Mouse (Mus musculus) fat pad, adult 2 months (tissue): ENCODE measurements around the gene Lpar5.

Experiments
- DNase-seq: peaks from one replicate; pipeline ENCODE4 v3.0.0-alpha.2; 2011; ENCODE audit warnings: low read depth, low spot score; ENCODE audit errors: extremely low read depth

Gene Lpar5

DNA sequence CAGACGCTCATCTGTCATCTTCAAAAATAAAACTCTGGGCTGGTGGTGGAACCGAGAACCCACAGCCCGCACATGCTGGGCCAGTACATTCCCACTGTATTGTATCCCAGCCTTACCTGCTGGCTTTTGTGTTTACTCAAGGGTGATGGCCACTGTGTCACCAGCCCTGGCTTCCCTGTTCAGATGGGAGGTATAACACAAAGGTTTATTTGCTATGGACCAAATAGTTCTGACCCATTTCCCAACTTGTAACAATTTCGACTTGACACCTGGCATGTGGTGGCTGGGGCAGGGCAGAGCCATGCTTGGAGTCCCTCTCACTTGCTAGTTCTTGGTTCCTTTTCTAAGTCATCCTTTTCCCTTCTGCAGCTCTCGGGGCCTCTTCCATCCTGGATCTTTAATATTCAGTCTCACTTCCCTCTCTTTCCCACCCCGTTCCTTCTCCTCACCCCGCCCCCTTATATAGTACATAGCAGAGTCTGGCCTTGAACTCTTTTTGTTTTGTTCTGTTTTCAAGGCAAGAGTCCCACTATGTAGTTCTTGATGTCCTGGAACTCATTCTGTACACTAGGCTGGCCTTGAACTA, 15.2 kb downstream of the Lpar5 start:
- no peak for DNase-seq

DNA sequence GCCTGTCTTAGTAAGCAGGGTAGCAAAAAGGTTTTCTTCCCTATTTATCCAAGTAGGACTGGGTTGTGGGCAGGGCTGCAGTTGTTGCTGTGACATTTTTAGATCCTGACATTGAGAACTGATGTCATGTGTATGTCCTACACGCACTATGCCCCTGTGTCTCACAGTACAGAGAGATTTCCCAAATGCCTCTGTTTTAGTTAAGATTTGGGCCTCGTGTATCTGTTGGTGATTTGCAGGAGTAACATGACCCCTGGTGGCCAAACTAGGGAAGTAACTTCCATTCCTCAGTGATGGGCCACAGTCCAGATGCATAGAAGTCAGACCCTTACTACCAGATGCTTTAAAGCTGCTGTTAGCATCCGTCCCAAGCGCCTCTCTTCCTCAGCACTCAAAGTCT, 16.7 kb downstream of the Lpar5 start:
- DNase-seq = no peak

DNA sequence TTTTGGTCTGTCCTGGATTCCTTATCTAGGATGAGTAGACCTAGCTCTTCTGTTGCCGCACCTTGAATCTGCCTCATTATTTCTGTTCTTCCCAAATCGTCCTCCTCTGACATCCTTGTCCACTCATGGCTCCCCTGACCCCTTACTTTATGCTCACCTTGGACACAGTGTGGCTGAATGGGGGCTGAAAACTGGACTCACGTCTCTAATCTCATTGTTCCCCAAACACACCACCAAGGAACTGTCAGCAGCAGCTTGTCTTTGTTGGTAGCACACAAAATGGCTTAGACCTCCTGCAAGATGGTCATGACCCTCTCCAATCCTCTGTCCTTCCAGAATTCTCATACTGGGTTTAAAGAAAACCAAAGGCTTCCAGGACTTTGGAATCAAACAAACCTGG, 20.2 kb downstream of the Lpar5 start:
- DNase-seq = no peak

DNA sequence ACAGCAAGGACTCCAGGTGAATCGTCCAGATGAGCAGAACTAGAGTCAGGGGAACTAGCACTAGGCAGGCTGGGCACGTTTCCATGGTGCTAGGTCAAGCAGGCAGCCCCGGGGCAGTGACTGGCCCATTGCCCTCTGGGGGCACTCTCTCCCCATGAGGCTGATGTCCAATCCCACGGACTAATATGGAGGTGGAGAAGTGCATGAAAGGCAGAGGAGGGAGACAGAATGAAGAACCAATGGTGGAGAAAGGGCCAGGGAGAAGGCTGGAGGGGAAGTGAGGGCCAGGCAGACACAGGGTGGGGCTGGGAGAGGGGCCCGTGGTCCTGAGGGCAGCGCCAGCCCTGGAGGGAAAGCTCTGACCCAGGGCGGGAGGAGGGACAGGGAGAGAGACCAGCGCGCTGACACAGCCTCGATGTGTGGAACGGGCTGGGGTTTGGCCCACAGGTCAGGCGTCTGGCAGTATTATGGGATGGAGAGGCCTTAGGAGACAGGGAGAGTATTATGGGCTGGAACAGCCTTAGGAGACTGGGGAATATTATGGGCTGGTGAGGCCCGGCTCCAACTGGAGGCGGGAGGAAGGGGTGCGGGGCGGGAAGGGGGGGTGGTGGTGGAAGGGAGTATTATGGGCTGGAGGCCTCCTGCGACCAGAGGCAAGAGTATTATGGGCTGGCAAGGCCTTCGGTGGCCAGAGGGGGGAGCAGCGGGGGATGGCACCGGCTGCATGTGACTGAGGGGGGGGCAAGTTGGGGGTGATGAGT, 21.0 kb downstream of the Lpar5 start:
- no peak for DNase-seq

DNA sequence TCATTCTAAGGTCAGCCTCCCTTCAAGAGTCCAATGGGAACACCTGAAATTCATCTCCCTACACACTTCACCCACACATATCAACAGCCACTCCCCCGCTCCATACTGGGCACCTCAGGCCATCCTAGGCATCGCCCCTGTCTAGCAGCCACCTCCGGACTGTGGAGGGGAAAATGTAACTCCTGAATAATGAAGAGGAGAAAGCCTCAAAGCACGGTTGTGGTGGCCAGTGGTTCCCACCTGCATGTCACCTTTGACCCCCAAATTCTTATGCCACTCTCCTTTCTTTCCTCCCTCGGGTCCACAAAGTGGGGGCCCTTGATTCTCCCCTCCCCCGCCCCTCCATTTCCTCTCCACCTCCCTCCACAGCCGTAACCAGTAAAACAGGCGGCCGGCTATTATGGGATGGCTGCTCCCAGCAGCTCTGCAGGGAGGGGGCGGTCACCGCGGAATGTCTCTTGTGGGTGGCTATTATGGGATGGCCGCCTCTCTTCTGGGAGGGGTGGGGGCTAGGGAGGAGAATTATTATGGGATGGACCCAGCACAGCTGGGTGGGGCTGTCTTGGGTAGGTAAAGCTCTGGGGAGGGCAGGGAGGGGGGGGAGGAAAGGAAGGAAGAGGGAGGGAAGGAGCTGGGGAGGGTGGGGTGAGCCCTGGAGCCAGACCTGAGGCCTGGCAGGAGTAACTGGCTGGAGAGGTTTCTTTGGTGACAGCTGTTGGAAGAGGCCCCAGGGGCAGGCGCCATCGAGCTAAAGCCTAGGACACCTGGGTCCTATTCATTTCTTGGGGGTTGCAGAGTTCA, 22.0 kb downstream of the Lpar5 start:
- no peak for DNase-seq

DNA sequence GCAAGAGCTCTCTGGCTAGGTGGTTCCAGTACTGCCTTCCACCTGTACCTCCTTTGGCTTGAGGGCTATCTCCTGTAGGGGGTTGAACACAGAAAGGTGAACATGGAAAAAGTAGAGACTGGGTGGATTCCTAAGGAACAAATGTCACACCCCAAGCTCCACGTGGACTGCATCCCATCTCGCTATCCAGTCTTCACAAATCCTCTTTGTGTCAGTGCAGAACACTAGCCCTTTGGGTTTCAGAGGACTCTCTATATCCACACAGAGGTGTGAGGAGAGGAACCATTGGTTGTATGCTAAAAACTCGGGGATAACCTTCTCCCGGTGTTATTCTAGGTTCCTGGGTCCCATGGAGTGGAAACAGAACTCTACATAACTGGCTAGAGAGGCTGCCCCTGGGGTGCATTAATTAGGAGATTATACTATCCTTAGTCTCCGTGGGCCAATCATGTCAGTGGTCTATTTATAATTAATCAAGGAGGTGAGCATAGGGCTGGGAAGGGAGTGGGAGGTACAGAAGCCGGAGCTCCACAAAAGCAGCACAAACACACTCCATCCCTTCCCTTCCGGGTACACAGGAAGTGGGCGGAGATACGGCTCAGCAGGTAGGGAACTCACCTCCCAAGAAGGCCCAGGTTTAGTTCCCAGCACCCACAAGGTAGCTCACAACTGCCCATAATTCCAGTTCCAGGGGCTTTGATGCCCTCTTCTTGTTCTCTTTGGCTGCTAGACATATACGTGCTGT, 22.8 kb downstream of the Lpar5 start:
- DNase-seq = no peak

DNA sequence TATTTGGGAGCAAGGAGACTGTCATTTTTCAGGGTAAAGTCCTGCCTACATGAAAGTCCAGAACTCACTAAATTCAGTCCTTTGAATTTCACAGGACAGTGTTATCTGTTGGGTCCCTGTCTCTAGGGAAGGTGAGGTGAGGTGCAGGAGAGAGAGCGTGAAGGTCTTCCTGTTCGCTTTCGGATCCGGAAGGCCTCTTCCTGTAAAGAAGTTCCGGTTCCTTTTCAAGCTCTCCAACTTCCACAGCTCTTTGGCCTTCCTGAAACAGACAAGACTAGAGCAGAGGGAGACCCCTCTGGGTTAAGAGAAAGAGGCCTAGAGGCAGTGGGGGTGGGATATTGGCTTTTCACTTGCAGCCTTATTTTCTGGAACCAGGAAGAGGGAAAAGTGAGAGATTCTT, 24.7 kb downstream of the Lpar5 start:
- no peak for DNase-seq

DNA sequence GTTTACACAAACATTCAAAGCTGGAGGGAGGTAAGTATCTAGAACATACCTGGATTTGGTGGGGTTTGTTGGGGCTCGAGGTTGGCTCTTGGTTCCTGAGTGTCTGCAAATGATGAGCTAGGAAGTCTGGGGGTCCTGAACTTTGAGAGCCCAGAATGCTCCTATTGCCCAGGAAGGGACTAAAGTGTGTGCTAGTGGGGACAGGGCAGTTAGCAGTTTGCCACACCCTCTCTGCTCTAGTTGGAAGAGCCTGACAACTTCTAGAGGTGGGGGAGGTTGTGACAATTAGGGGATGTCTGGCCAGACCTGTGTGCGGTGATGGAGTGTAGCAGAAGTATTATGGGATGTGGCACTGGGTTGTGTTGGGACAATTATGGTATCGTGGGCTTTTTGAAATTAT, 27.1 kb downstream of the Lpar5 start:
- no peak for DNase-seq

DNA sequence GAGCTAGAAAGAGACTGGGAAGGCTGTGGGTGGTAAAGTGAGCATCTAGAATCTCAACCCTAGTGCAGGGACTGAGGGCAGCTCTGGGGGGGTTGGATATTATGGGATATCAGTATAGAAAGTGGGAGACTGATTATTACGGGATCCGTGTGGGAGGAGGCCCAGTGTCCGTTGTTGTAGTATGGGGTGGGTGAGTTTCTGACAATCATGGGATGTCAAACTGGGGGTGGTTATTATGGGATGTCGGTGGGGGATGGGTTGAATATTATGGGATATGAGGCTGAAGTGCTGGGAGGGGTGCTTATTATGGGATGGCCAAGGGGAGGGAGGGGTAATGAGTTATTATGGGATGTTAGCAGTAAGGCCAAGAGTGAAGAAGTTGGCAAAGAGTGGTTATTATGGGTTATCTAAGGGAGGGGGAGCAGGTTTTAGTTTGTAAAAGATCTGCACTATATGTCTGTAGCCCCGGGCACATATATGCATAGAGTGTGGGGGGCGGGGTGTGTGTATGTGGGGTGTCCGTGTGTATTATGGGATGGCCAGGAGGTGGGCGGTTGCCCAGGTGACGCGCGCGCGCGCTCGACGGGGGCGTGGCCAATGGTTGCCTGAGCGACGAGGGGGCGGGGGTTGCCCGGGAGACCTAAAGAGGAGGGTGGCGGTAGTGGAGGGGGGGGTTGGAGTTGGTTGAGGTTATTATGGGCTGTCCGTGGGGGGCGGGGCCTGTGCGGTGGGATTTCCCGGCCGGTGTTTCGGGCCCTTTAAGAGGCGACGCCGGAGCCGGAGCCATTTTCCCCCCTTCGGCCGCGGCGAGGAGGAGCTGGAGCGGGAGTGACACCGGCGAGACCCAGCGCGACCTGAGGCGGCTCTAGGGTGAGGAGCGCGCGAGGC, 27.9 kb downstream of the Lpar5 start, which contains the start of gene Chd4:
Gene Chd4 (plus strand): TSS at position 591 of the 888 bp plus-strand sequence.
- DNase-seq = no peak

DNA sequence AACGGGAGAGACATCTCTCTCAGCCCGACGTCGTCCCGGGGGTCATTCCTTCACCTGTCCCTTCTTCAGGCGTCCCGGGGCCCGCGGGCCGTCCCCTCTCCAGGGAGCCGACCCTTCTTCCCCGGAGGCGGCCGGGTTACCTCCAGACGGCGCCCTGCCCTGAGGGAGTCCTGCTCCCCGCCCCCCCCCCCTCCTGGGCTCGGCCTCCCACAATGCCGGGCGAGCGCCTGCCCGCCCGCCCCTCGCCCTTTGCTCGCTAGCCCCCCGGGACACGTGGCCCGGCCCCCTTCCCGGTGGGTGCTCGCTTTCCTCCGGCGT, 28.5 kb downstream of the Lpar5 start:
- no peak for DNase-seq

DNA sequence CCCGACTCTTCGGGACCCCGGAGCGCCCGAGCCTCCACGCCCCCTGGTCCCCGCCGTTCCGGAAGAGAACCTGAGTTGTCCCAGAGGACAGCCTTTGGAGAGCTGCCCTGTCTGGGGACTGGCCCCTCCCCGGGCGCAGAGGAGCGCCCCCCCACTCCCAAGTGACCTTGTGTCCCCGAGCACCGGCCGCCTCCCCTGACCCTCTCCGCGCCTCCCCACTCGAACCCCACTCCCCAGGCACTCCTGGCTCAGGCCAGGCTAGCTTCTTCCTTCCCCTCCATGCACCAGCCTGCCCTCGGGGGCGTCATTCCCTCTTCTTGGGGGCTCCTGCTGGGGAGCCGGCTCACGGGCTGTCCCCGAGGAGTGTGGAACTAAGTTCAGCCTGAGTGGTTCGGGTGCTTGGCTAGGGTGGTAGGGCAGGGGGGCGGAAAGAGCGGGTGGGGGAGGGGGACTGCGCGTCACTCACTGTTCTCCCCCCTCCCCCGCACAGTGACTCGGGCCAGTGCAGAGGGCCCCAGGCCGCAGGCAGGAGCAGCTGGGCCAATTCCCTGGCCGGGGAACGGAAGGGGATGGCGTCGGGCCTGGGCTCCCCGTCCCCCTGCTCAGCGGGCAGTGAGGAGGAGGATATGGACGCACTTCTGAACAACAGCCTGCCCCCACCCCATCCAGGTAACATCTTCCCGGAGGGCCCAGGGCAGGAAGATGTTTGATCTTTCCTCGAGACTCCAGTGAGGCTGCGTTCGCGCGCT, 29.1 kb downstream of the Lpar5 start:
- DNase-seq = no peak

DNA sequence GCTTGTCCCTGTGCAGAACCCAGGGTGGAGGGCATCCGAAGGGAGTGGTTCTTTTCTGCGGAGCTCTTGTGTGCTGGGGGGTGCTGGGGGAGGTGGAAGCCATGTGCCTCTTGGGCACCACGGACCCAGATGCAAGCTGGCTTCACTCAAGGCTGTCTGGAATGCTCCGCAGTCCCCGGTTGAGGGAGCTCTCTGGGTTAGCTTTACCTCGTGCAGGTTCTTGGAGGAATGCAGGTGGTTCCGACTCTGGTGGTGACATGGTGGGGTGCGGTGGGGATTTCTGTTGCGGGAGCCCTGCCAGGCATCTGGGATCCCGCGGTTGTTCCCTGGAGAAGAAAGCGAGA, 29.6 kb downstream of the Lpar5 start:
- DNase-seq = no peak

DNA sequence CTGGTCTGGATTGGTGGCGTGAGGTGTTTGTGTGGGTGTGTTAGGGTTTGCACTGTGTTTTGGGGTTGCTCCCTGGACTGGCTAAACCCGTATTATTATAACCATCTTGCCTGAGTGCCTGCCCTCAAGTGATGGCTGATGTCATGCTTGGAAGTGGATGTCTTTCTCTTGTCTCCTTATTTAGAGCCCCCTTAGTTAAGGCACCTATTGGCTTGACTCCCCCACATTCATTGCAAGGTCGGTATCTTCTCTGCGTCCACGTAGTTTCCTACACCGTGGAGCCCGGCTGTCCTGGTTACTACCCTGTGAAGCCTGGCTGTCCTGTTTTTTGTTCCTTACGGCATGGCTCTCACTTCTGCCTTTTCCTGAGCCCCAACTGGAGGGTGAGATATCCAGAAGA, 30.2 kb downstream of the Lpar5 start:
- DNase-seq = no peak

DNA sequence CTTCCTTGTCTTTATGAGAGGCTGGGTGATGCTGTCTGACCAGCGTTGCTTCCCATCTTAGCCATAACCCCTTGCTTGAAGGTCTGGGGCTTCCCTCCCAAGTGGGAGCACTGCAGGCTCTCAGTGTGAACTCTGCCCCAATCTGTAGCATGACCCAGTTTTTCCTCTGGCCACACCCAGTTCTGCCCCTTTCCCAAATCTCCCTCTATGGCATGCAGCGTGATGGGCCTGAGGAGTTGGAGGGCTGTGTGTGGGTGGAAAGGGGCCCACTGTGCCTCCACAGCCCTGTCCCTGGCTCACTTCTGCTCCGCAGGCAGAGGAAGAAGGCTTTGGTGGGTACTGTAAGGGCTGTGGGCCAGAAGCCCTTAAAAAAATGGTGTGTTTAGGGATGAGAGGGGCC, 30.8 kb downstream of the Lpar5 start:
- no peak for DNase-seq

DNA sequence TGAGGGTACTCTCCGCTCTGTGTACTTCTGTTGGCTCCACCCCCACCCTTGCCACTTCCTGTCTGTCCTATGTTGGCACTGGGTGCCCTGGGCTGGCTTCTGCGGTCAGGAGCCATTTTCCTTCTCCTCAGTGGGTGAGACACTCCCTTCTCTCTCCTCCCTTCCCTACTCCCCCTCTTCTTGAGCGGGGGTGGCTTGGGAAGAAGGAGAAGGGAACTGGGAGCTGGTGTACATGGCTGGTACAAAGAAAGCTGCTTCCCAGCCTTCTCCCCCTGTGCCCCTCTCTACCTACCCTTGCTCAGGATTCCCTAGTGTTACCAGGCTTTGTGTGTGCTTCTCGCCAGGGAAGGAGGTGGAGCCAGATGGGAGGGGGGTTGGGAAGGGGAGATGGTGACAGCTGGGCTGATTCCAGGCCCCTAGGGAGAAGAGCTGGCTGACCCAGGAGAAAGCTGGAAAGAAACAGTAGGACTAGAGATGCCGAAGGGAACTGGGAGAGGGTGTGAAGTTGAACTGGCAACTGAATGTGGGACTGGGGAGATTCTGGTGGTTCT, 31.8 kb downstream of the Lpar5 start:
- no peak for DNase-seq

DNA sequence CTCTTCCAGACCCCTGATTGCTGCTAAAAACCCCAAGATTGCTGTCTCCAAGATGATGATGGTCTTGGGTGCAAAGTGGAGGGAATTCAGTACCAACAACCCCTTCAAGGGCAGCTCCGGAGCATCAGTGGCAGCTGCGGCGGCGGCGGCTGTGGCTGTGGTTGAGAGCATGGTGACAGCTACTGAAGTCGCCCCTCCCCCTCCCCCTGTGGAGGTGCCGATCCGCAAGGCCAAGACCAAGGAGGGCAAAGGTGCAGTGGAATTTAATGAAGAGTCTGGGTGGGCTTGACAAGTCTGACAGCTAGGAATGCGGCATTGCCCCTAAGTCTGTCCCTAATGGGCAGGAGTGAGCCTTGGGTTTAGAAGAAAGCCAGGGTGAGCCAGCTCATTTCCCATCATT, 33.7 kb downstream of the Lpar5 start:
- no peak for DNase-seq

DNA sequence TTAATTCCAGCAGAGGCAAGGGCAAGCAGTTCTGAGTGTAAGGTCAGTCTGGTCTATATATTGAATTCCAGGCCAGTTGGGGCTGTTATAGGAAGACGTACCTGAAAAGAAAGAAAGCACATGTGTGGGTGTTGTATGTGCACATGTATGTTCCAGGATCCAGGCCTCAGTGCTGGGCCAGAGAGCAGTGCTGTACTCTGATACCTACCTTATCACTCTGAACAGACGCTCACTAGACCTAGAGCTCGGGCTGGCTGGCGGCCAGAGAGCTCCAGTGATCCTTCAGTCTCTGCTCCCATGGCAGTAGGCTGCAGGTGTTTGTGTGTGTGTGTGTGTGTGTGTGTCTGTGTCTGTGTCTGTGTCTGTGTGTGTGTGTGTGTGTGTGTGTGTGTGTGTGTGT, 36.5 kb downstream of the Lpar5 start:
- no peak for DNase-seq

DNA sequence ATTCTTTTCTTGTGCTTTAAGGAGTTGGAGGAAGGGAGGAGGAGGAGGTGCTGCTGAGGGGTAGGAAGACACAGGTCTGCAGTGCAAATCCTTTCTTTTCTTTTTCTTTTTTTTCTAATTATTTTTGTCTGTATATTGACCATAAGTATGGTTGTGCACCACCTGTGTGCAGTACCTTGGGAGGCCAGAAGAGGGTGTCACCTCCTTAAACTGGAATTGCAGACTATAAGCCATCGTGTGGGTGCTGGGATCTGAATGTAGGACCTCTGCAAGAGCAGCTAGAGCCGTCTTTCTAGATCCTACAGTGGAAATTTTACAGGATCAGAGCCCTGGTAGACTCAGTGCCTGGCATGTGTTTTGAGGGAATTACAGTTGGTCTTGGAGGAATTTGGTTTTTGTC, 40.0 kb downstream of the Lpar5 start:
- DNase-seq = no peak

DNA sequence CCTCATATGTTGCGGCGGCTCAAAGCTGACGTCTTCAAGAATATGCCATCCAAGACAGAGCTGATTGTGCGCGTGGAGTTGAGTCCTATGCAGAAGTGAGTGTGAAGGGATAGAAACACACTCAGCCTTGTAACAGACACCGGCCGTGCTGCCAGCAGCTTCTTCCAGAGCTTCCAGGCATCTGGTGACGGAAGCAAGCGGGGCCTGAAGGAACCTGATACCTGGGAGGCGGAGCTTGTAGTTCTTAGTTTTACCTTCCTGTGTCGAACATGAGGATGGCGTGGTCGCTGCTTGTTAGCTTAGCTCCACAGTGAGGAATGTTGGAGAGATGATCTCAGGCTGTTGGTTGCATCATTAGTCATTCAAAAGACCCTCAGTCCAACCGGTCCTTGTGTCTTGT, 41.7 kb downstream of the Lpar5 start:
- no peak for DNase-seq

DNA sequence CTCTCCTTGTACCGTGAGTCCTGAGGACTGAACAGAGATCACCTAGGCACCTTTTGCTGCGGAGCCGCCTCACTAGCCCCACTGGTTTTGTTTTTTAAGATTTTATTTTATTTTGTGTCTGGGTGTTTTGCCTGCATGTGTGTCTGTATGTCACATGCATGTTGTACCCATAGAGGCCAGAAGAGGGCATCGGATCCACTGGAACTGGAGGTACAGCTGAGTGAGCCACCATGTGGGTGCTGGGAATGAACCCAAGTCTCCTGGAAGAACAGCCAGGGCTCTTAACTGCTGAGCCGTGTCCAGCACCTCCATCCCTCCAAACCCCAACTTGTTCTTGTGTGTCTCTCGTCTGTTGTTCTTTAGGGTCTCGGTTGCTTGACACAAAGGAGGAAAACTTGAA, 43.2 kb downstream of the Lpar5 start:
- no peak for DNase-seq
